Mouse (Mus musculus): ENCODE data around the gene Adcy2. TPM values are rescaled to one million over a fixed set of nuclear protein-coding genes. Genes with fewer than 3 reads are reported as not detected.

Adcy2 gene
- 3.1 and 4.2 TPM in 2 replicates for polyA plus RNA-seq (2015; fragmentation: Nextera tagmentation; extraction: Ambion mirVana)

GRCm38 (mm10) chr13:68998918-68999801 lies at the start of gene Adcy2:
Adcy2 (minus strand) TSS chr13:68999541.
- H3K27ac ChIP-seq (ENCODE audit: low read length), result no peak within 1 kb of the TSS
- ATAC-seq, result peak; percentile 78
- peaks cover 3% of the 10 kb centered on the region; the same call in 1 of the 2 replicates for H3K27me3 ChIP-seq (replicated peaks; ENCODE audit: control insufficient read depth, insufficient read depth, low read length)
- H3K36me3 ChIP-seq (ENCODE audit: control insufficient read depth, insufficient read depth), result no peaks in the 10 kb centered on the region
- H3K4me1 ChIP-seq (replicated peaks; ENCODE audit: control insufficient read depth, insufficient read depth, low read length), result peaks cover 20% of the 10 kb centered on the region
- no peaks in the 10 kb centered on the region for H3K9me3 ChIP-seq (ENCODE audit: control insufficient read depth, low read length)
- WGBS, result 0% methylated on average over 62 of the region's 106 CpGs
- H3K4me3 ChIP-seq (replicated peaks; ENCODE audit: low read length), result peak within 1 kb of the TSS; percentile 64
- H3K4me2 ChIP-seq (ENCODE audit: low read length), result peak within 1 kb of the TSS; percentile 95
- peak within 1 kb of the TSS; percentile 72 for H3K9ac ChIP-seq (replicated peaks; ENCODE audit: low read depth, low read length)

GRCm38 (mm10) chr13:69036991-69037597 lies 37.8 kb upstream of the Adcy2 start:
- H3K9ac ChIP-seq (replicated peaks; ENCODE audit: low read depth, low read length), result no peak overlapping the region
- H3K4me3 ChIP-seq (replicated peaks; ENCODE audit: low read length), result no peak overlapping the region
- no peak overlapping the region for H3K27ac ChIP-seq (ENCODE audit: low read length)
- ATAC-seq, result no peak
- 46% methylated on average over 5 of the region's 5 CpGs for WGBS
- H3K27me3 ChIP-seq (replicated peaks; ENCODE audit: control insufficient read depth, insufficient read depth, low read length), result no peaks in the 10 kb centered on the region
- no peaks in the 10 kb centered on the region for H3K4me1 ChIP-seq (replicated peaks; ENCODE audit: control insufficient read depth, insufficient read depth, low read length)
- no peaks in the 10 kb centered on the region for H3K9me3 ChIP-seq (ENCODE audit: control insufficient read depth, low read length)
- no peaks in the 10 kb centered on the region for H3K36me3 ChIP-seq (ENCODE audit: control insufficient read depth, insufficient read depth)
- no peak overlapping the region for H3K4me2 ChIP-seq (ENCODE audit: low read length)

- no peak overlapping the region for H3K27ac ChIP-seq (ENCODE audit: low read length)
- 83% methylated on average over 1 of the region's 1 CpGs for WGBS
Observed at GRCm38 (mm10) chr13:69034621-69035020, 35.3 kb upstream of the Adcy2 start.

GRCm38 (mm10) chr13:69033532-69033931 lies 34.2 kb upstream of the Adcy2 start:
- 90% methylated on average over 7 of the region's 7 CpGs for WGBS
- no peak overlapping the region for H3K9ac ChIP-seq (replicated peaks; ENCODE audit: low read depth, low read length)
- no peak overlapping the region for H3K4me3 ChIP-seq (replicated peaks; ENCODE audit: low read length)
- no peaks in the 10 kb centered on the region for H3K36me3 ChIP-seq (ENCODE audit: control insufficient read depth, insufficient read depth)
- no peak for ATAC-seq
- no peak overlapping the region for H3K4me2 ChIP-seq (ENCODE audit: low read length)
- no peak overlapping the region for H3K27ac ChIP-seq (ENCODE audit: low read length)
- no peaks in the 10 kb centered on the region for H3K4me1 ChIP-seq (replicated peaks; ENCODE audit: control insufficient read depth, insufficient read depth, low read length)
- H3K9me3 ChIP-seq (ENCODE audit: control insufficient read depth, low read length), result no peaks in the 10 kb centered on the region
- H3K27me3 ChIP-seq (replicated peaks; ENCODE audit: control insufficient read depth, insufficient read depth, low read length), result no peaks in the 10 kb centered on the region

More at GRCm38 (mm10) chr13:69034621-69035020, 35.3 kb upstream of the Adcy2 start:
- Histone ChIP-seq H3K9ac (replicated peaks; ENCODE audit: low read depth, low read length) (no peak overlapping the region), H3K27me3 (replicated peaks; ENCODE audit: control insufficient read depth, insufficient read depth, low read length) (no peaks in the 10 kb centered on the region), H3K4me1 (replicated peaks; ENCODE audit: control insufficient read depth, insufficient read depth, low read length) (no peaks in the 10 kb centered on the region), H3K4me2 (ENCODE audit: low read length) (no peak overlapping the region), H3K4me3 (replicated peaks; ENCODE audit: low read length) (no peak overlapping the region), H3K9me3 (ENCODE audit: control insufficient read depth, low read length) (no peaks in the 10 kb centered on the region), H3K36me3 (ENCODE audit: control insufficient read depth, insufficient read depth) (no peaks in the 10 kb centered on the region)
- ATAC-seq, result no peak

GRCm38 (mm10) chr13:69029078-69029757 lies 29.9 kb upstream of the Adcy2 start:
- no peak overlapping the region for H3K4me2 ChIP-seq (ENCODE audit: low read length)
- H3K27me3 ChIP-seq (replicated peaks; ENCODE audit: control insufficient read depth, insufficient read depth, low read length), result no peaks in the 10 kb centered on the region
- H3K4me1 ChIP-seq (replicated peaks; ENCODE audit: control insufficient read depth, insufficient read depth, low read length), result no peaks in the 10 kb centered on the region
- H3K9ac ChIP-seq (replicated peaks; ENCODE audit: low read depth, low read length), result no peak overlapping the region
- no peaks in the 10 kb centered on the region for H3K9me3 ChIP-seq (ENCODE audit: control insufficient read depth, low read length)
- no peak for ATAC-seq
- H3K27ac ChIP-seq (ENCODE audit: low read length), result no peak overlapping the region
- no peaks in the 10 kb centered on the region for H3K36me3 ChIP-seq (ENCODE audit: control insufficient read depth, insufficient read depth)
- WGBS, result 73% methylated on average over 4 of the region's 4 CpGs
- H3K4me3 ChIP-seq (replicated peaks; ENCODE audit: low read length), result no peak overlapping the region

GRCm38 (mm10) chr13:69024964-69025363 lies 25.6 kb upstream of the Adcy2 start:
- 11% methylated on average over 2 of the region's 2 CpGs for WGBS
- ATAC-seq, result no peak
- Histone ChIP-seq H3K9me3 (ENCODE audit: control insufficient read depth, low read length) (no peaks in the 10 kb centered on the region), H3K9ac (replicated peaks; ENCODE audit: low read depth, low read length) (no peak overlapping the region), H3K4me1 (replicated peaks; ENCODE audit: control insufficient read depth, insufficient read depth, low read length) (no peaks in the 10 kb centered on the region), H3K4me3 (replicated peaks; ENCODE audit: low read length) (no peak overlapping the region), H3K27ac (ENCODE audit: low read length) (no peak overlapping the region), H3K4me2 (ENCODE audit: low read length) (no peak overlapping the region), H3K36me3 (ENCODE audit: control insufficient read depth, insufficient read depth) (no peaks in the 10 kb centered on the region), H3K27me3 (replicated peaks; ENCODE audit: control insufficient read depth, insufficient read depth, low read length) (no peaks in the 10 kb centered on the region)

GRCm38 (mm10) chr13:69023239-69023638 lies 23.9 kb upstream of the Adcy2 start:
- Histone ChIP-seq H3K4me3 (replicated peaks; ENCODE audit: low read length) (no peak overlapping the region), H3K4me1 (replicated peaks; ENCODE audit: control insufficient read depth, insufficient read depth, low read length) (no peaks in the 10 kb centered on the region), H3K4me2 (ENCODE audit: low read length) (no peak overlapping the region), H3K9me3 (ENCODE audit: control insufficient read depth, low read length) (no peaks in the 10 kb centered on the region), H3K36me3 (ENCODE audit: control insufficient read depth, insufficient read depth) (no peaks in the 10 kb centered on the region), H3K27me3 (replicated peaks; ENCODE audit: control insufficient read depth, insufficient read depth, low read length) (no peaks in the 10 kb centered on the region), H3K9ac (replicated peaks; ENCODE audit: low read depth, low read length) (no peak overlapping the region), H3K27ac (ENCODE audit: low read length) (no peak overlapping the region)
- WGBS, result 97% methylated on average over 2 of the region's 2 CpGs
- no peak for ATAC-seq

GRCm38 (mm10) chr13:69020574-69020973 lies 21.2 kb upstream of the Adcy2 start:
- Histone ChIP-seq H3K9me3 (ENCODE audit: control insufficient read depth, low read length) (no peaks in the 10 kb centered on the region), H3K4me1 (replicated peaks; ENCODE audit: control insufficient read depth, insufficient read depth, low read length) (no peaks in the 10 kb centered on the region), H3K27me3 (replicated peaks; ENCODE audit: control insufficient read depth, insufficient read depth, low read length) (no peaks in the 10 kb centered on the region), H3K36me3 (ENCODE audit: control insufficient read depth, insufficient read depth) (no peaks in the 10 kb centered on the region), H3K27ac (ENCODE audit: low read length) (no peak overlapping the region), H3K4me2 (ENCODE audit: low read length) (no peak overlapping the region), H3K9ac (replicated peaks; ENCODE audit: low read depth, low read length) (no peak overlapping the region), H3K4me3 (replicated peaks; ENCODE audit: low read length) (no peak overlapping the region)
- ATAC-seq, result no peak
- 83% methylated on average over 2 of the region's 2 CpGs for WGBS

- no peak overlapping the region for H3K4me3 ChIP-seq (replicated peaks; ENCODE audit: low read length)
- no peak for ATAC-seq
- no peak overlapping the region for H3K4me2 ChIP-seq (ENCODE audit: low read length)
- no peak overlapping the region for H3K27ac ChIP-seq (ENCODE audit: low read length)
- no peaks in the 10 kb centered on the region for H3K9me3 ChIP-seq (ENCODE audit: control insufficient read depth, low read length)
- no peaks in the 10 kb centered on the region for H3K27me3 ChIP-seq (replicated peaks; ENCODE audit: control insufficient read depth, insufficient read depth, low read length)
- 0 out of 2 replicates have a peak, but pooled peaks cover 3% of the 10 kb centered on the region for H3K4me1 ChIP-seq (replicated peaks; ENCODE audit: control insufficient read depth, insufficient read depth, low read length)
- no peaks in the 10 kb centered on the region for H3K36me3 ChIP-seq (ENCODE audit: control insufficient read depth, insufficient read depth)
- 72% methylated on average over 5 of the region's 5 CpGs for WGBS
- H3K9ac ChIP-seq (replicated peaks; ENCODE audit: low read depth, low read length), result no peak overlapping the region
Observed at GRCm38 (mm10) chr13:69006915-69007314, 7.6 kb upstream of the Adcy2 start.
